Mouse (Mus musculus): ENCODE results near the gene Mest.

The Mest gene

DNA sequence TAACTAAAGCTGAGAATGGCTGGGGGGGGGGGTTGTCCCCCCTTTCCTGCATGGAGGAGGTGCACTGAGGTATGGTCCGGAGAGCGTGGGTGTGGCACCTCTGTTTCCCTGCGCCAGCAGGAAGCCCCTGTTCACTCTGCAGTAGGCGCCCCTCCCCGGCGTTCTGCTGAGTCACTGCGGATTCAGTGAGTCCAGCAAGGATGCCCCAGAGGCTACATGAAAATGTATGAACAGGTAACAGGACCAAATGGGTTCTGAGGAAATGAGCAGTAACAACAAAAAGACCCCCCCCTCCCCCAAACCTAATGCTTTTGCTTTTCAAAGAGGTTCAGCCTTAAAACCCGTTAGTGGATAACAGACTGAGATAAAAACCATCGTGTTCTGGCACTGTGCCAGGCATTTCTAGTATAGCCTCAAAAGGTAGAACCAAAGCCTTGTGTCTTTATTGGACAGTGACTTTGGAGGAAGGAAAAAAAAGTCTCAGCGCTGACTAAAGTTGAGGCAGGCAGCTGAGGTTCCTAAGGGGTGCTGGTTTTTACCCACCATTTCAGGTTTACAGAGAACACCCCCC is 15.9 kb downstream of the Mest start:
- no peak for DNase-seq (ENCODE audit: low spot score)

DNA sequence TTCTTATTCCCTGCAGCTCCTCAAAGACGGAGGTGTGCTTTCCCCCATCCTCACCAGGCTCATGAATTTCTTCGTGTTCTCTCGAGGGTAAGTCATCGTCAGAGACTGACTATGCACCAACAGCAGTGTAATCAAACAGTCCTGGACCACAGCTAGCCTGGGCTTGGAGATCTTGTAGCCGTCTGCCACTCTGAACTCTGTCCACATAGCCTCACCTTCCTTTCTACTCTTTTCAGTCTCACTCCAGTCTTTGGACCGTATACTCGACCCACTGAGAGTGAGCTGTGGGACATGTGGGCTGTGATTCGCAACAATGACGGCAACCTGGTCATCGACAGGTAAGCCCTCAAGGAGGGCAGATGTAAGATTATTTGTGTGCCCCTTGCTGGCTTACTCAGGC is 21.5 kb downstream of the Mest start:
- no peak for DNase-seq (ENCODE audit: low spot score)

DNA sequence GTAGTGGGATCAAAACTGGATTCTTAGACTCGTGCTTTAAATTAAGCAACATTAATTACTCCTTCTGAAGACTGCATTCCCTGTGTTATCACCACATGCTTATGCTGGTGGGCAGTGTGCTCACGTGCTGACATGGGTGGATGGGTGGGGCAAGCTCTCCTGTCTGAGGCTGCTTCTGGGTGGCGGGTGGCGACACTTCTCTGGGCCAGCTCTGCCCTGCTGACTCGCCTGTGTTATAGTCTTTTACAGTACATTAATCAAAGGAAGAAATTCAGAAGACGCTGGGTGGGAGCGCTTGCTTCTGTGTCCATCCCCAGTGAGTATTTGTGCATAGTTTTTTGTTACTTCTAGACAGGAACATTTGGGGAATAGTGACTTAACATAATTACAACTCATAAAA is 22.2 kb downstream of the Mest start:
- no peak for DNase-seq (ENCODE audit: low spot score)

DNA sequence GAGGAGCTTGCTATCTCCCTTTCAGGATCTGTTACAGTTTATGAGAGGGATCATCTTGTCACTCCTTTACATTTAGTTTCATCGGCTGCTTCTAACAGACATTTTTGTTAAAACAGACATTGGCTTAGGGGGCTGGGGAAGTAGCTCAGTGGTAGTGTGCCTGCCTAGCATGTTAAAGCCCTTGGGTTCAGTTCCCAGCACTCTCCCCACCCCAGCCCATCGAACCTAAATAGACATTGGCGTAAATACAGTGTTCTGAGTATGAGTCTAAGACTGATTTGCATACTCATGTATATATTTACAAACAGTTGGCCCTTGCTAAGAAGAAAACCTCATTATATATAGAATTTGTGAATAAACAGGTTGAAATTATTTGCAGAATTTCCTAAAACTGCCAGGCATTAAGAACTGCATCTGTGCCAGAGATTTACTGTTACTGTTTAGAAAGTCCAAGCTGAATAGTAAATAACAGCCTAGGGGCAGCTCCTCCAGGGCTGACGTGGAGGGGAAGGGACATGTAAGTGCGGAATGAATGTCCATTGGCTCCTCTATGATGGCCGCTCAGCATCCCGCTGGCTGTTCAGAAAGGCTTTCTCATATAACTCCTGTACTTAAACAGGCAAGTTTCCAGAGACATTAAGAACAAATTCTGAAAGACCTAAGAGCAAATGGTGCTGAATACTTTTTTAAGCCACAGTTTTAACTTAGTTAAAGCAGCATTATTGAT is 24.4 kb downstream of the Mest start:
- no peak for DNase-seq (ENCODE audit: low spot score)

DNA sequence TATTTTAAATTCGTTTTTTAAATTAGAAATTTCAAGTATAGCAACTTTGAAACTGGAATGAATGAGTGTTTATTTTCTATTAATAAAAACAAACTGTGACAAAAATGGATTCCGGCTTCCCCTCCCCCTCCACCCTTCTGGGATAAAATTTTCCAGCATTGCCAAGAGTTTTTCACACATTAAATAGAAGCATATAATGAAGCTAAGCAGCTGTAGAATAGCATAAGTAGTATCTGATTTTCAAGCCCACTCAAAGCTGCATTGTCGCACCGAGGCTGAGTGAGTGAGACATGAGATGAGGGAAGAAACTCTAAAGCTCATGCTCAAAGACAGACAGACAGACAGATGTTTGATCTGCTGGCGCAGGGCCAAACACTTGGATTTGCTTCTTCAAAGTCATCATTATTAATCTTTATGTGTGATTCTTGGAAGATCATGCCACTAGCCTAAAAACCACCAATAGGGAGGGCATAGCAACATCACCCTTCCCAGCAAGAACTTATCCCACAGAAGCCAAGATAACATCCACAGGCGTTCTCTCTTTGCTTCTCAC is 25.1 kb downstream of the Mest start:
- no peak for DNase-seq (ENCODE audit: low spot score)

DNA sequence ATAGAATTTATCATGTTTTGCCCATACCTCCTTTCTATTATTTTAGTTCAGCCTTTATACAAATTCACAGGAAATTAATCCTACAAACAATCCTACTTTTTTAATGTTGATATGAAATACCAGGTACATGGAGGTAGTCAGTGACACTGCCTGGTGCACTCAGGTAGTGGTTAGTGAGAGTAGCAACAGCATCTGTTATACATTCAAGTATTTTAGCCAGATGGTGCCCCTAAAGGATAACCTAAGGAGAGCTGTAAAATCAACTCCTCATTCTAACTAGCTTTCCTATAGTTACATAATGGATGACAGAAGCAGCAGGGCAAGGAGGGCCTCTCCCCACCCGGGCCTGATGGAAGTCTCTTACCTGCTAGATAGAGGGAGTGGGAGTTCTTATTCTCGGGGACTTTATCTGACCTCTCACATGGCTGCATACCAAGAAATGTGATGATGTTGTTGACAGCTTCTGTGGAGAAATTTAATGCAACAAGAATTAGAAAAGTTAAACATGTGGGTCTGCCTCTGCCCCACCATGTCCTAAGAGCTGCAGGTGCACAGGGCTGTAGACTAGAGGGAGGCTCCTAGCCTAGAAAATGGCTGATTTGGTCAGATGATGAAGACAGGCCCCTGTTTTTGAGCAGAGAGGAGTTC is 25.8 kb downstream of the Mest start:
- DNase-seq (ENCODE audit: low spot score) = no peak

DNA sequence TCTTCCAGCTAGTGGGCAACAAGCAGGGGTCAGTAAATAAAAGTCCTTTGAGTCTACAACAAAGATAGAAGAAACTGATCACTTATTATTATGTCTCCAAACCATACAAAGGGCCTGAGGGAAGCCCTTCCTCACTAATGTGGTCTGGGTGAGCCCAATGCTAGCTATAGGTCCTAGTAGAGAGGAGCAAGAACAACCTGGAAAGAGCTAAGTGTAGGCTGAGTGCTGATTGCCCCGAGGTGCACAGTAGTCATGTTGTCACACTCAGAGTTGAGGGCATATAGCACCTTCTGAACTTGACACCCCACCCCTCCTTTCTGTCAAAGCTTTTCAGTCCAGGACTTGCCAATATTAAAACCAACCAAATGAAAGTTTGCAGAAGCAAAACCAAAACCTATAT is 26.5 kb downstream of the Mest start:
- DNase-seq (ENCODE audit: low spot score) = no peak

DNA sequence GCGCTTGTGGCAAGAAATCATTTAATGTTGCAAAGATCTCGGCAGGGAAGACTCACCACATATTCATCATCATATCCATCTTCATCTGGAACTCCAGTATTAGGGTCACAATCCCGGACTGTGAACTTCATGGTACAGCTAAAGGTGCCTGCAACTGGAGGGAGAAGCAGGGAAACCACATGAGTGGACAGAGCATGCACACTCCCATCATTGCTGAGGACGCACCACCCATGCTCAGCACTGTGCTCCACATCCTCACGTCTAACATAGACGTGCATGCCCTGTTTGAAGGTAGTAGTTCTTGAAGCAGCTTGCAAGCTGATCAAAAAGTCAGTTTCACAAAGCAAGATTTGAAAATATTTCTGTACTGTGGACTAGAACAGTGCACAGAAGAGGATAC is 27.1 kb downstream of the Mest start:
- DNase-seq (ENCODE audit: low spot score) = no peak

DNA sequence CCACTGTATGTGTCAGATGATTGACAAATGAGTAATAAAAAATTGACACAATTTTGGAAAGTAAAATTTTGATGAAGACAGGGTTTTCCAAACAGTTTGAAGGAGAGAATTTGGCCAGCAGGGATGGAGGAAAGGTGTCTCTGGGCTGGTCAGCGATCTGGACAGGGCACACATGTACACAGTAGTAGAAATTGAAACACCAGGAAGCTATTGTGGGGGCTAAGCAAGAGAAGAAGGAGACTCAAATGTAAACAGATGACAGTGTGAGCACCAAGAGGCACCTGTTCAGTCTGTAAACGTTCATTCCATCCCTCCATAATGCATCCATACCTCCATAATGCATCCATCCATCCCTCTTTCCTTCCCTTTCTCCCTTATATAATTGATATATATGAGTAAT is 27.9 kb downstream of the Mest start:
- DNase-seq (ENCODE audit: low spot score) = no peak
